Mouse (Mus musculus): ENCODE measurements at regions not wholly inside any gene's neighbourhood (a gene's known extent, or its start where the extent isn't known, plus 50 kb on each side); places are given as distances from the start of the nearest gene placed in this dataset.

DNA sequence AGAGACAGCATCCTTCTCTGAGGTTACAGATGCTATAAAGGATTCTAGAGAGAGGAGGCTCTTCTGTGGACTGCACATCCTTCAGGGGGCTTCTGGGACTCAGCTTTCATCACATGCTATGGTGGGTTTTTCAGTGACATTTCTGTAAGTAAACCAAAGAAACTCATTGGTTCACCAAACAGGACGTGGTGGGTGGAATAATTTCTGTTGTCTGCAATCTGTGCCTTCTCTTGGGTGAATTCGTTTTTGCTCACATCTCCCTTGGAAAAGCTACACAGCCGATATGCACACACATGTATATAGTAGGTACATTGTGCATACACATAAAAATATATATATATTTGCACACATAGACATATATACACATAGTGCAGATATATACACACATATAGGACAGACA, 110.2 kb downstream of the Chst1 start:
- DNase-seq (ENCODE audit: low spot score), result no peak

DNA sequence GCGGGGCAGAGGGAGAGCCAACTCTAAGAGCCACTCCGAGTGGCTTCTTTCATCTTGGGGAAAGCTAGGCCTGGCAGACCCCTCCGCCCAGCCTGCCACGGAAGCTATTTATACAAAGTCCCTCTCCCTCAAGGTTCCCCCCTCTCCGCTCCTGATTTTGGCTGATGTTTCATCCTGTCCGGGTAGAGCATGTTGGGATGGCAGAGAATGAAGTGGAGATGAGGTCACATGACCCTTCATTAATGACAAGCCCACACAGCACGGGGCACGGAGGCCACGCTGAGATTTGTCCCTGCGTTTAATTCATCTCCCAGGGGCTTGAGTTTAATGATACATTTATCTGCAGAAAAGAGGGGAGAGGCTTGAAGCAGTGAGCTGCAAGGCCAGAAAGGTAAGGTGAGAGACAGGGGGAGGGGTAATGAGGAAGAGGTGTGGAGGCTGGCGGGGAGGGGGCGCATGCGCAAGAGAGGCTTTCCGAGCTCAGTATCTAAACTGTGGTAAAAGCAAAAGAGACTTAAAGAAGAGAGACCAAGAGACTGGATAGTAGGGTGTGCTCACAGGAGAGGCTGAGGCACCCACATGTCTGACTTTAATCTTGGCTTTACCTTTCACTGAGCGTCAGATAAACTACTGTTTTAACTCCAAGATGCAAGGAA, 111.7 kb downstream of the Chst1 start:
- DNase-seq (ENCODE audit: low spot score), result no peak

DNA sequence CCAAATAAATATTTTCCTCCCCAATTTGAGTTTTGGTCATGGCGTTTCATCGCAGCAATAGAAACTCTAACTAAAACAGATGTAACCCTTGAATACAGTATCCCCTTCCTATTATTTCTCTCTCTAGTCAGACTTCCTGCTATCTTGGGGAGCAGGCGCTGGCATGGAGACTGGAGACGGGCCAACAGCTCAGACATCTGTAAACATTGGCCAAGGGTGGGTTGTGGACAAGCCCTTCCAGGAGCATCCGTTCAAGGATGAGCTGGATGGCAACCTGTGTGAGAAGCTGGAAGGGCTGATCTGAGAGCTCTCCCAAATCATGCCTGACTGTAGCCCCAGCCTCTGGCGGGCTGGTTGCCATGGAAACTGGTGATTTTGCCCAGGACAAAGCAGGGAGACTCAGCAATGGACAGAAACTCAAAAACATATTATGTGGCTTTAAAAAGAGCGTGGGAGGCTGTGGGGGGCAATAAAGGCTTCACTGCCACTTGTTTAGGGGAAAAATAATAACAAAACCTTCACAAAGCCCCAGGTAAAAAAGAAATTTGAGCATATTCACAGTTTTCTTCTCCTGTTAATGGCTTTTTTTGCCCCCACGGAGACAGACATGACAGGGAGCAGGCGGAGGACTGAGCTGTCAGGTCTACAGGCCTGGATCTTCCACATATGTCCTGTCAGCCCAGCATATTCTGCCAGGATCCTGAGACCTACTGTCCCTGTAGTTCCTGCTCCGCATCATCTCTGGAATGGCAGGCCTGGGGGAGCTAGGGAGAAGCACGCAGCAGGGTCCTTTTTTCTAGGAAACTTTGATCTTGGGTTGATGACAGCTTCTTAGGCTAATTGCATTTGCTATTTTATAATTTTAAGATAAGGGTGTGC, 113.0 kb downstream of the Chst1 start:
- DNase-seq (ENCODE audit: low spot score), result no peak

DNA sequence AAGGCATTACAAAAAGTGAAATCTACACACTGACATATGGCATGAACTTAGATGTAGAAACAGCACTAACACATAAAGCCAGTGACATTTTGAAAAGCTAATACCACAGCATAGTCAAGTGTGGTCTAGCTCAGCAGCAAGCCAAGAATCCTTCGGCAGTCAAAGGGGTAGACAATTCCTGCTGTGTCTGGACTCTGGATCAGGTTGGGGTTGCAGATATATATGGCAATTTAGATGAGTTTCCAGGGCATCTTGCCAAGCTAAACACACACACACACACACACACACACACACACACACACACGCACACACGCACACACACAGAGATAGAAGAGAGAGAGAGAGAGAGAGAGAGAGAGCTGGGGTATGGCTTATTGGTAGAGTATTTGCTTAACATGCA, 118.2 kb downstream of the Chst1 start:
- no peak for DNase-seq (ENCODE audit: low spot score)

DNA sequence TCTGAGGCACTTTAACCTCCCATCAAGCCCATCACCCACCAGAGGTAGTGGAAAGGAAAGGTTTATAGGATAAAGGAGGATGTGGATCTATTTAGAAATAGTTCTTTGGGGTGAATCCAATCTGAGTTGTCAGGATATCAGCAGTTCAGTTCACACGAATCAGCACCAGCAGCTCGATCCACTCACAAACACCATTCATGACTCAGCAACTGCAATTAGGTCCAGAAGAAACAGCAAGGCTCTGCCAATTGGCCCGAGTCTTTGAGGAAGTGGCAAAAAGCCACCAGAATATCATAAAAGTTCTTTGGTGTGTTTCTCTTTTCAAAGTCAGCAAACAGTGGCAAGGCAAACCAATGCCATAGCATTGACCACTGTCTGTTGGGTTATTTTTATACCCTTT, 122.4 kb downstream of the Chst1 start:
- no peak for DNase-seq (ENCODE audit: low spot score)

DNA sequence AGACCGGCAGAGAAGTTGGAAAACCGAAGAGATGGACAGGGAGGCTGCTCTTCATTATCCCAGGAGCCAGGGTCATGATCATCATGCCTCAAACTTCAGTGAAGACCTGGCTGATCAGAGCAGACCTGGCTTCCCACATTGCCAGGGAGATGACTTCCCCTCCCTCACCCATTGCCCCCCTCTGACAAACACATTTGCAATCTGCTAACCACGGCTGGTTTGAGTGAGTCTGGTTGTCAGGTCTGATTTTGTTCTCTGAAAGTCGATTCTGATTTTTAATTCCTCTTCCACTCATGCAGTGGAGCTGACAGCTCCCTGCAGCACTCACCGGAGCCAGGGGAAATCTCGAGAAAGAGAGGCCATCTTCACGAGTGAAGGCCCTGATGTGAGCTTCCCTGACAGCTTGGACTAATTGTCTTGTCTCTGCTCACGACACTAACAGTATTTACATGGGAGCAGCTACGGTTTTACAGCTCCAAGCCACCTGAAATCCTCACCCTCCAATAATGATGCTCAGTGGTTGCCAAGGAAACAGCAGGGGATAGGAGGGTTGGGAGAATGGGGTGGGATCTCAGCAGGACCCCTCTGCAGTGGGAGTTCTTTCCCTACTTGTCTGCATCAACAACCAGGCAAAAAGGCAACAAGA, 124.2 kb downstream of the Chst1 start:
- no peak for DNase-seq (ENCODE audit: low spot score)

DNA sequence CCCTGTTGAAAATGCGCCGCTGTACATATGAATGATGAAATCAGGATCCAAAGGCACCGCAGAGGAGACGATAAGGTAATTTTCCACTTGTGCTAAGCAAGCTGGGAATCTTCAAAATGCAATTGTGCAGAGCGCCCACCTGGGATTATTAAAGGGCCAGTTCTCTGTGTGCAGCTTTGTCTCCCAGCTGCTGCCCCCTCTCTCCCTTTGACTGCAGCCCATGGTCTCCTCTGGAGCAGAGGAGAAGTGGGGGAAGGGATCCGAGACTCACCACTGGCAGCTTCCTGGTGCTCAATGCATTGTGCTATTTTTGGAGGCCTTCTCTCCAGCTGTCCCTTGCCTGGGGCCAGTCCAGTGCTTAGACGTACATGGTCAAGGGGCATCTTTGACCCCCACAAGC, 127.1 kb downstream of the Chst1 start:
- DNase-seq (ENCODE audit: low spot score), result no peak

DNA sequence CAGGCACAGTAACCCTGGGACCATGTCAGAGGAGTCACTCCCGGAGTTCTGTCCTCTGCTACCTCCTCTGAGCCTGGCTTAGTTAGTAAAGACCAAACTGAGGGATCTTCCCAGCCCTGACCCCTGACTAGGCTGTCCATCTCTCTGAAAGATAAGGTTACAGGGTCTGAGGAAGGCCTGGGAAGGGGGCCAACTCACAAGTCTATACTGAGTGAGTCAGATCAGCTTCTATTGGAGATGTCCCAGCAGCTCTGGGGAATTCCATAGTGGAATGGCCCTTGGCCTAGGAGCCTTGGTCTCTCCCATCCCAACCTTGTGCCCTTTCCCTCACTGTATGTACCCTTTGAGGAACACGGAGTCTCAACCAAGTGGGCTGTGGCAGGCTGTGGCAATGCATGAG, 127.7 kb downstream of the Chst1 start:
- no peak for DNase-seq (ENCODE audit: low spot score)

DNA sequence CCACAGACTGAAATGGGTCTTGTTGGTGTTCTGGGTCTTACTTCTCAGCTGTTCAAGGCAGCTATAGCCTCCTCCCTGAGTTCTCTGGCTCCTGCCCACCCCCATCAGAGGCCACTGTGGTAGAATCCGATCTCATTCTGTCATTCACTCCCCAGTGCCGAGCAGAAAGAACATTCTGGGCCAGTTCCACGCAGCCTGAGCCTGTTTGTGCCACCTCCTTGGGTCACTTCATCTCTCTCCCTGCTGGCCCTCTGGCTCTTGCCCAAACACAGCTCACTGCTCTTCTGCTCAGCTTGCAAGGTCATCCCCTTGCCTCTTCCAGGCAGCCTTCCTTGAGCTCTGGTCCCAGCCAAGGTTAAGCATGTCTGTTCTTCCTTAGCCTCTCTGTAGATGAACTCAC, 128.9 kb downstream of the Chst1 start:
- no peak for DNase-seq (ENCODE audit: low spot score)

DNA sequence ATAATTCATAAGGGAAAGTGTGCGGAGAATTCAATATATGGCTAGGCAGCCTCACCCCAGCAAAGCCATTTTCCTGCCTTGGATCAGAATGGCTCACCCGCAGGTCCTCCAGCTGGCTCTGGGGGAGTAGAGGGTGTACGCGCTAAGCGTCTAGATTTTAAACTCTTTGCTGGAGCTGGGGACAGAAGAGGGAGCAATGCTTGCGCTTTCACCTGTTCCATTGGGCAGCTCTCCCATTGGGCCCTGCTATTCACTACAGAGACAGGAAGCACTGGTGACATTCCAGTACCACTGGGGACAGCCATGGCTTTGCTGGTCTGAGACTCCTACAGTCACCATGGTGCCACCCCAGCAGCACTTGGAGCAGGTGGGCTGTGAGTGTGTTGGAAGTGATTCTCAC, 130.9 kb downstream of the Chst1 start:
- no peak for DNase-seq (ENCODE audit: low spot score)

DNA sequence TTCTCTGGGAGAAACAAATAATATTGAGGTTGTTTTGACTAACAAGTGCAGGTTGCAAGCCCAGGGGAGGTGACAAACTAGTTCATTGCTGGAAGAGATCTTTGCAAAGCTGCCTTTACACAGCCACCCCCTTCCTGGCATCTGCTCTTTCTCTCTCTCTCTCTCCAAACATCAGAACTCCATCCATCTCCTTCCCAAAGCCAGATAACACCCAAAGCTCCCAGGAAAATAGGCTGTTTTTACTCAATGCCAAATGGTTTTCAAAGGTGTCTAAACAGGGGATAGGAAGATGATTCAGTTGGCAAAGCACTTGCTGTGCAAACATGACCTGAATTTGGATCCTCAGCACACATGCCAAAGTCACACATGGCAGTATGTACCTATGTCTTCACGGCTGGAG, 133.9 kb downstream of the Chst1 start:
- no peak for DNase-seq (ENCODE audit: low spot score)

DNA sequence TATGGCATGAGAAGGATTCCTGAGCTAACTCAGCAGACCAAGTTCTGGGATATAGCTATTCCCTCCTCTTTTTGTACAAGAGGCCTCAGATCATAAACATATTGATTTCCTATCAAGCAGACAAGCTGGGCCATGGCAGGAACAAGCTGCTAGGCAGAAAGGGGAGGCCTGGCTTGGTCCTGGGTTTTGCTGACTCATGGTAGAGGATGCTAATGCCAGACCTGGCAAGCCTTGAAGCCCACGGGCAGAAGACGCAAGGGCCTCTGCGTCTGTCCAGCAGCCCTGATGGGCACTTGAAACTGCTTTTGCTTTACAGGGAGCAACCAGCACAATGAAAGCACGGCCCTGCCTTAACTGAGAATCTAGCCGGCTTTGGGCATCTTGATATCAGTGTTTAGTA, 136.3 kb downstream of the Chst1 start:
- DNase-seq (ENCODE audit: low spot score), result no peak

DNA sequence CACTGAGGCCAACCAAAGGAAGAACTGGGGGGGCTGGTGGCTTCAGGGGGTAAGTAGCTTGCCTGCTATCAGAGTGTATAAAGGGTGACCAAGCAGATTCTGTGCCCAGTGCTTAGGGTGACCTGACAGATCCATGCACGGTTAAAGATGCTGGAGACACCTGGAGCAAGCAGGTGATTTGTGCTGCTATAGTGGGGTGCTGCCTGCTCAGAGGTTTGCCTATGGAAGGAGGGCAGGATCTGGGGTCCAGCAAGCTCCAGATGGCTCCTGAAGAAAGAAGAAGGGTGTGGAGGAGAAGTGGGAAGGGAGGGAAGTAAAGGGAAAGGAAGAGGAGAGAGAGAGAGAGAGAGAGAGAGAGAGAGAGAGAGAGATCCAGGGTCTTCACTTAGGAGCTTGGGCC, 137.8 kb downstream of the Chst1 start:
- no peak for DNase-seq (ENCODE audit: low spot score)

DNA sequence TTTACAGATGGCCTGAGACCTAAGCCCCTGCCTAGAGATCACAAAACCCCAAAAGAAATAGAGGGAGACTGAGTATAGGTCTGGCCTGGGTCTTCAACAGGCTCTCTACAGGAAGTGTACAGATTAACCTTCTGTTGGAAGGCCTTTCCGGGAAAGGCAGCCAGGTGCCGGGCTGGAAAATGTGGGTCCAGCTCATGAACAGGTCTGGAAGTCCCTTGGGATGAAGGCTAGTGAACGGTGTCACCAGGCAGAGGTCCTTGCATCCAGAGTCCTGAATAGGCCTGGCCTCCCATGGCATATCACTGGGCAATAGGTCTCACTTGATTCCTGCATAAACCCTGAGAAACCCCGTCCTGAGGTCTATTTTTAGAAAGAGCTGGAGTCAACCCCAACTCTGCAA, 140.1 kb downstream of the Chst1 start:
- DNase-seq (ENCODE audit: low spot score), result no peak

DNA sequence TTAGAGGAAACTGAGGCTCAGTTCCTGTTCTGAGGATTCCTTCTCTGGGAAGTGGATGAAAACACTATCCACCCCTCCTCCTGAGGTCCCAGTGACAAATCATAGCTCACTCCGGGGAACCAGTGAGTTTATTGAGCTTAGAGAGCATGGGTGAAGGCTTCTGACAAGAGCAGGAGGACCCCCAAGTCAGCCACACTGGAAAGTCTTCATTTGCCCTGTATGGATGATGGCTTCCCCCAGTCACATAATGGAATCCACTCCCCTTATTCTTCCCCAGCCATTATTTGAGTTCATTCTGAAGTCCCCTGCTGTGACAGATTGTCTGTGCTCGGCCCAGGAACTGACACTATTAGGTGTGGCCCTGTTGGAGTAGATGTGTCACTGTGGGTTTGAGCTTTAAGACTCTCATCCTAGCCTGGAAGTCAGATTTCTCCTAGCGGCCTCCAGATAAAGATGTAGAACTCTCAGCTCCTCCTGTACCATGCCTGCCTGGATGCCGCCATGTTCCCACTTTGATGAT, 141.3 kb downstream of the Chst1 start:
- no peak for DNase-seq (ENCODE audit: low spot score)

DNA sequence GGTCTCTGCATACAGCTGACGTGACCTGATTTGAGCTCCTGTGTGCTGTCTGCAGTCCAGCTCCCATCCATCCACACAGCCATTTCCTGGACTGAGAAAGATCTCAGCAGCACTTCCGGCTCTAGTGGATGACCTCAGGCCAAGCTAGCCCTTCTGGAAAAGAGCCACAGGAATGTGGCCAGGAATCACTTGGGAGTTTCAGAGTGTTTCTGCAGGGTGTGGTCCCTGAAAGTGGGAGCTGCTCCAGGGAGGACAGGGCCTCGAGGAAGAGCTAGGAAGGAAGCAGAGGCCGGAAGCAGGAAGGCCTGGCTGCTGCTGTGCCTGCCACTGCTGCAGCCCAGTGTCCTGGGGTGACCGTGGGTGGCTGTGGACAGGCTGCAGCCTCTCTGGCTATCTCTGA, 142.5 kb downstream of the Chst1 start:
- peak; percentile 51 for DNase-seq (ENCODE audit: low spot score)

DNA sequence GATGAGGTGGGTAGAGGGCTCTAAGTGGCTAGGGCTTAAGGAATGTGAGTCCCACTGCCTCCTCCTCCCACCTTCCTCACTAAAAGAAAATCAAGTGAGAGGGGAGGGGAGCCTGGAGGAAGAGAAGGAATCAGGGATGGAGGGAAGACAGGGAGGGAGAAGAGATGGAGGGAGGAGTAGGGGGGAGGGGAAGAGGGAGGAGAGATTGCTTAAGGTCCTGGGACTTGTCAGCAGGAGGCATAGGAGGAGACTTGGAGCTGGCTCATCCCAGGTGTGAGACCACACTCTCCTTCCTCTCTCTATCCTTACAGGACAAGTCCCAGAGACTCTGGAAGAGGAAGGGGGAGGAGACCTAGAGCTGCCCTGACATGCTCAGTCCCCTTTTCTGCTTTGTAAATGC, 143.2 kb downstream of the Chst1 start:
- no peak for DNase-seq (ENCODE audit: low spot score)

DNA sequence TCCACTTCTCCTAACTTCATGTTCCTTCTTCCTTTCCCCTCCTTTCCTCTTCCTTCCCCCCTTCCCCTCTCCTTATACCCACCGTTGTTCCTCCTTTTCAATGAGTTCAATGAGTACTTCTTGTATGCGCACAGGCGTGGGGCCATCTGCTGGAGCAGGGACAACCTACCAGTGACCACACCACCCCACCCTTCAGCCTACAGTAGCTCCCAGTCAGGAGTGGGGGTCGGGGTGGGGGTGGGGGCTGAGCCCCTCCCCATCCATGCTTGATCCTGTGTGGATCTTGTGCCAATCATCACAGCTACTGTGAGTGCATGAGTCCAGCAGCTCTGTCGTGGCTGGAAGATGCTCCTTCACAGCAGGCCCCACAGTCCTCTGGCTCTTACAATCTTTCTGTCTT, 143.6 kb downstream of the Chst1 start:
- no peak for DNase-seq (ENCODE audit: low spot score)

DNA sequence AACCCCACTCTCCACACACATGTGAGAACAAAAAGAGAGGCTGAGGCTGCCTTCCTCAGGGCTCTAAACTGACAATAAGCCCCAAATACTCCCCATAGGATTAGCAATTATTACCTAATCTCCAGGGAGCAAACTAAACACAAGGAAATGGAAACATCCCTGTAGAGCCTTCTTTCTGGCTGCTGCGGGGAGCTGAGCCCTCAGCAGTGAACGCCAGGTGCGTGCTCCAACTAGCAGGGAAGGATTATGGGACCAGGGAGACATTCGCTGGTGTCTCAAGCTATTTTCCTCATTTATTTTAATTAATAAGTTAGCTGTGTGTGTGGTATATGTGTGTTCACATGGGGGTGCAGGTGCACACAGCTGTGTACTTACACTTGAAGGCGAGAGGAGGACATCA, 144.4 kb downstream of the Chst1 start:
- no peak for DNase-seq (ENCODE audit: low spot score)

DNA sequence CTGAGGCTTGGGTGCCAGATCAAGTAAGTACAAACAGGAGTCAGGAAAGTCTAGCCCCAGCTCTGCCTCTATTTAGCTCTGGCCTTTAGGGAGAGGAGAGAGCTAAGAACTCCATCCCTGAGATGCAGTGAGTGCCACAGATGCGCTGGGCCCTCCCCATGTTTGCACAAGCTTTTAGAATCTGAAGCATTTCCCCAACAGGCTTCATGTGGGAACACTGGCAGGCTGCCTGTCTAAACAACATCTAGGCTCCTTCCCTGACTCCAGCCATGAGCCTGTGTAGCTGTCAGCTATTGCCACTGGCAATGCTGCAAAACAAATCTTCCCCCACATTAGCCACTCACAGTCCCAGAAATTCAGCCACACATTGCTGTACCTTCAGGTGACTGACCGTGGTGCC, 147.9 kb downstream of the Chst1 start:
- DNase-seq (ENCODE audit: low spot score), result no peak

DNA sequence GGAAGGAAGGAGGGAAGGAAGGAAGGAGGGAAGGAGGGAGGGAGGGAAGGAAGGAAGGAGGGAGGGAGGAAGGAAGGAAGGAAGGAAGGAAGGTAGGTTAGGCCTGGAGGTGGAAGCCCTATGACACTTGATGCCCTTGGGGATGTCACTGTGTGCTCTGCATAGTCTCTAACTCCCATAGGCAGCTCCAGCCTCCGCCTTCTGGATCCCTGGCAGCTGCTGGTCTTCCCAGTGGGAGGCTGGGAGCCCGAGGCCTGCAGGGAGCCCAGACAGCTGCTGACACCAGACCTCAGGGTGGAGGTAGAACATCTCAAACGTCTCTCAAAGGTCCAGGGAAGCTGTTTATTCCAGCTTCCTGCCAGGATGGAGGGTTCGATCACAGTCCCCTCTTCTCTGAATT, 150.6 kb downstream of the Chst1 start:
- no peak for DNase-seq (ENCODE audit: low spot score)

DNA sequence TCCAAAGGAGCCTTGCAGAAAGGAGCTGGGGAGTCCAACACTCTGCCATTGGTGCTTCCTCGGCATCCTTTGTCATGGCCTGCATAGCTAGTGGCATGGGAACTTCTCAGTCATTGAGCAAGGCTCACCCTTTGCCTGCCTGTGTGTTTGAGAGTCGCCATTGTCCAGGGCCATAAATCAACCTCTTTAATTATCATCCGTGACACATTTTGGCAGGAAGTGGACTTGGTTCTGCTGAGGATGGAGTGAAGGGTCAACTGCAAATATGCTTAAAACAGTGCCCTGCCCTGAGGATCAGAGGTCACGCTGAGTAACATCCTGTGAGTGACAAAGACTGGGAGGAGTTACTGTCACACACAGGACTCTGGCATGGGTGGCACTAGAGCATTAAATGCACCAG, 151.2 kb downstream of the Chst1 start:
- DNase-seq (ENCODE audit: low spot score), result no peak

DNA sequence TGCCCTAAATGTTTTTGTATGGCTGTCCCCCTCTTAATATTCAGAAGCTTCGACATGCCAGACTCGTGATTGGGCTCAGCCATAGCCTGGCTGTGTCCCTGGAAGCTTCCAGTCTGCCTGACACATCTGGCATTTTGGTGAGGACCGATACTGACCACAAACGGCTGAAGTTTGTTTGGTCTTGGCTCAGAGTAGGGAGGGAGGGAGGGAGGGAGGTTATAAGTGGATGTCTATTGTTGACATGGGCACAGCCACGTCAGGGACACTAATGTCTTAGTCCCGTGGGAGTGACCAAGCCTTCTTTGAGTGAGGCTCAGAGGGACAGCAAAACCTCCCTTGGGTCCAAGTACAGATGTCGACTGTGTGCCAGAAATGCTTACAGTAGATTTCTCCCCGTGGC, 151.7 kb downstream of the Chst1 start:
- no peak for DNase-seq (ENCODE audit: low spot score)

Measured in testis, postnatal 14 days (tissue).